Mouse (Mus musculus) embryonic facial prominence, embryonic 15.5 days (tissue): ENCODE data around the gene Sco2. TPM values are rescaled to one million over a fixed set of nuclear protein-coding genes. Genes with fewer than 3 reads are reported as not detected.

ENCODE experiments used
- ATAC-seq: fragments of 200-750 bp; cut with Nextera tagmentation; 2 replicates; pipeline ENCODE4 v1.8.0; 2017; ENCODE audit warnings: low read depth, moderate TSS enrichment; ENCODE audit not compliant: insufficient number of reproducible peaks, low FRiP score, low TSS enrichment
- H3K27ac ChIP-seq: fragments of 300-500 bp; sonication (generic); replicated peaks from 2 replicates; pipeline ENCODE4 v1.5.1; 2015; ENCODE audit warnings: mild to moderate bottlenecking, inconsistent platforms
- H3K27me3 ChIP-seq: fragments of 300-500 bp; sonication (generic); 2 replicates; pipeline ENCODE4 v1.6.1; 2015; ENCODE audit warnings: inconsistent platforms
- H3K36me3 ChIP-seq: fragments of 300-500 bp; sonication (generic); 2 replicates; pipeline ENCODE4 v1.6.1; 2015; ENCODE audit warnings: mild to moderate bottlenecking, inconsistent platforms
- H3K4me1 ChIP-seq: fragments of 300-500 bp; sonication (generic); 2 replicates; pipeline ENCODE4 v1.6.1; 2015; ENCODE audit warnings: inconsistent platforms
- H3K4me2 ChIP-seq: fragments of 300-500 bp; sonication (generic); replicated peaks from 2 replicates; pipeline ENCODE4 v1.6.1; 2015; ENCODE audit warnings: mild to moderate bottlenecking, inconsistent platforms
- H3K4me3 ChIP-seq: fragments of 300-500 bp; sonication (generic); replicated peaks from 2 replicates; pipeline ENCODE4 v1.5.1; 2015; ENCODE audit warnings: mild to moderate bottlenecking, inconsistent platforms
- H3K9ac ChIP-seq: fragments of 300-500 bp; sonication (generic); 2 replicates; pipeline ENCODE4 v1.6.1; 2015; ENCODE audit warnings: inconsistent platforms
- H3K9me3 ChIP-seq: fragments of 300-500 bp; sonication (generic); replicated peaks from 2 replicates; pipeline ENCODE4 v1.6.1; 2016; ENCODE audit warnings: inconsistent platforms
- WGBS: fragments of 180-500 bp; shearing (Covaris S2); methylation state at CpG from one replicate; pipeline ENCODE4 v1.1.7; 2015; 5-methylcytosine and 5-hydroxymethylcytosine counted together
- polyA plus RNA-seq: library from polyadenylated mRNA; unstranded; fragments of >200 nt; fragmentation: Nextera tagmentation; extraction: Ambion mirVana; gene quantifications from 2 replicates; pipeline ENCODE4 v1.2.1, GENCODE M21; 2015

Gene Sco2
- polyA plus RNA-seq, 1 experiment from 2014 or later: 6.9 TPM

DNA sequence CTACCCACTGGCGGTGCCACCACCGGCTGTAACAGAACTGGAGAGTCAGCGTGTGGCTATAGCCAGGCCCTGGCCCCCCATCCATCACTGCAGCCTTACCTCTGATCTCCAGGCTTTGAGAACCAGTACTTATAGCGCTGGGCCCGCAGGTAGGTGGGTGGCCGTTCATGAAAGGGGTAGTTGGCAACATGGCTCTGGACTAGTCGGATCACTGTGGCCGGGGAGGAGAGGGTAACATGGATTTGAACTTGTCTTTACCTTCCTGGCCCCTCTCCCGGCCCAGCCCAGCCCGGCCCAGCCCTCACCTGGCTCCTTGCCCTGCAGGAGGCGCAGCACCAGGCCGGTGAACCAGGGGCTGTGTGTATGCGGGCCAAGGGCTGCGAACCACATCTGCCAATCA is 21.6 kb downstream of the Sco2 start:
- H3K36me3 ChIP-seq: peaks cover 42% of the 10 kb centered on the region
- H3K9ac ChIP-seq: no peak overlapping the region
- no peaks in the 10 kb centered on the region for H3K27me3 ChIP-seq
- WGBS: 94% methylated on average over 14 of the region's 14 CpGs
- H3K9me3 ChIP-seq: no peaks in the 10 kb centered on the region
- peaks cover 17% of the 10 kb centered on the region for H3K4me1 ChIP-seq
- H3K27ac ChIP-seq: no peak overlapping the region
- H3K4me2 ChIP-seq: no peak overlapping the region
- no peak overlapping the region for H3K4me3 ChIP-seq
- no peak for ATAC-seq

DNA sequence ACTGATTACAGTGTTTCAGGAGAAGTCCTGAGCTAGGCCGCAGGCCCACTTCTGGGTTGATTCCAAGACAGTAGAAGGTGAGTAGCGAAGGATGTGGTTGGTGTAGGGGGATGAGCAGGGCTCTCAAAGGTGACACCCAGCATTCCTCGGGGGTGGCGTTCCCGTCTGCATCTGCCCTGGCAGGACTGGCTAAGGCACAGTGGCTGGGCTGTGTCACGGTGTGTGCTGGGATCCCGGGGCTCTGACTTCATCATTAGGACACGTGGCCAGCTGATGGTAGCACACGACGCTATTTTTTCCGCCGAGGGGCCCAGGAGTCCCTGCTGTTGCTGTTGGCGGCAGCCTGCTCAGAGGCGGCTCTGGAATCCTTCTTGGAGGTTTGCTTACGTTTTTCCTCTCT is 22.3 kb downstream of the Sco2 start:
- peaks cover 42% of the 10 kb centered on the region for H3K36me3 ChIP-seq
- H3K9ac ChIP-seq: no peak overlapping the region
- no peak overlapping the region for H3K4me3 ChIP-seq
- no peak overlapping the region for H3K4me2 ChIP-seq
- ATAC-seq: no peak
- H3K27ac ChIP-seq: no peak overlapping the region
- no peaks in the 10 kb centered on the region for H3K9me3 ChIP-seq
- H3K27me3 ChIP-seq: no peaks in the 10 kb centered on the region
- peaks cover 12% of the 10 kb centered on the region for H3K4me1 ChIP-seq
- 89% methylated on average over 15 of the region's 15 CpGs for WGBS

DNA sequence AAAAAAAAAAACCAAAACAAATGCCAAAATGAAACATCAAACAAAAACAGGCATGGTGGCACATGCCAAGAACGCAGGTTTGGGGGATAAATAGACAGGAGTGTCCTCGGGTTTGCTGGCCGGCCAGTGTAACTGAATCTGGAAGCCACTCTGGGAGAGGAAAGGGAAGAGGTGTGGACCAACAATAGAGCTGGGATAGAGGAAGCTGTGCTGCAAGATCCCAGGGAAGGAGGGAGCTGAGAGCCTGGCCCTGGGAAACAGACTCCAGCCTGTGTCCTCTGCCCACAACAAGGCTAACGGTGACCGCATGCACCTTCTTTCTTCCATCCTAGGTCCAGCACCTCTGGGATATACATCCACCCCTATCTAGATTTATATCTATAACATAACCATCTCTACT is 23.2 kb downstream of the Sco2 start:
- Histone ChIP-seq H3K27me3 (no peaks in the 10 kb centered on the region), H3K27ac (no peak overlapping the region), H3K9ac (no peak overlapping the region), H3K4me1 (peaks cover 12% of the 10 kb centered on the region), H3K4me3 (no peak overlapping the region), H3K4me2 (no peak overlapping the region), H3K36me3 (peaks cover 42% of the 10 kb centered on the region), H3K9me3 (no peaks in the 10 kb centered on the region)
- 77% methylated on average over 5 of the region's 5 CpGs for WGBS
- no peak for ATAC-seq

DNA sequence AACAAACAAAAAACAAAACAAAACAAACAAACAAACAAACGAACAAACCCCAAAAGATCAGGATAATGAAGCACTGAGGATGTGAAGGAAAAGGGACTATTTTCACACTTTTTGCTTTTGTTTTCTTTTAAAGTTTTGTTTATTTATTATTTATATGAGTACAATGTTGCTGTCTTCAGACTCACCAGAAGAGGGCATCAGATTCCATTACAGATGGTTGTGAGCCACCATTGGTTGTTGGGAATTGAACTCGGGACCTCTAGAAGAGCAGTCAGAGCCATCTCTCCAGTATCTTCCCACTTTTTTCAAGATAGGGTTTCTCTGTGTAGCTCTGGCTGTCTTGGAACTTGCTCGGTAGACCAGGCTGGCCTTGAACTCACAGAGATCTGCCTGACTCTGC is 30.3 kb downstream of the Sco2 start:
- no peak overlapping the region for H3K4me3 ChIP-seq
- WGBS: 85% methylated on average over 3 of the region's 3 CpGs
- no peak overlapping the region for H3K27ac ChIP-seq
- H3K27me3 ChIP-seq: no peaks in the 10 kb centered on the region
- no peak for ATAC-seq
- no peak overlapping the region for H3K9ac ChIP-seq
- no peaks in the 10 kb centered on the region for H3K36me3 ChIP-seq
- H3K4me1 ChIP-seq: no peaks in the 10 kb centered on the region
- no peaks in the 10 kb centered on the region for H3K9me3 ChIP-seq
- H3K4me2 ChIP-seq: no peak overlapping the region

DNA sequence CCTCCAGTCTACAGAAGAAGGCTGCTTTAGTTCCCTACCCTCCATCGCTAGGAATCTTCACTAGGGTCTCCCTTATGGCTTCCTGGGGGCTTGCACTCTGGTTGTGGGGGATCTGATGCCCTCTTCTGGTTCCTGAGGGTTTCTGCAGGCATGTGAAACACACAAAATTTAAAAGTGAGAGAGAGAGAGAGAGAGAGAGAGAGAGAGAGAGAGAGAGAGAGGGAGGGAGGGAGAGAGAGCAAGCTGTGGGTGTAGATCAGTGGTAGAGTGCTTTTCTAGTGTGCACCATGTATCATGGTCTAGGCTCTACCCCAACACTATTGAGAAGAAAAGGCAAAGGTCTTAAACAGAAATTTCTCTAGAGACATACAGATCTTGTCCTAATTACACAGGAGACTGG is 32.0 kb downstream of the Sco2 start:
- no peaks in the 10 kb centered on the region for H3K27me3 ChIP-seq
- H3K4me1 ChIP-seq: no peaks in the 10 kb centered on the region
- no peaks in the 10 kb centered on the region for H3K36me3 ChIP-seq
- no peak overlapping the region for H3K4me3 ChIP-seq
- H3K27ac ChIP-seq: no peak overlapping the region
- ATAC-seq: no peak
- H3K9ac ChIP-seq: no peak overlapping the region
- WGBS: 25% methylated on average over 1 of the region's 1 CpGs
- H3K4me2 ChIP-seq: no peak overlapping the region
- H3K9me3 ChIP-seq: no peaks in the 10 kb centered on the region

DNA sequence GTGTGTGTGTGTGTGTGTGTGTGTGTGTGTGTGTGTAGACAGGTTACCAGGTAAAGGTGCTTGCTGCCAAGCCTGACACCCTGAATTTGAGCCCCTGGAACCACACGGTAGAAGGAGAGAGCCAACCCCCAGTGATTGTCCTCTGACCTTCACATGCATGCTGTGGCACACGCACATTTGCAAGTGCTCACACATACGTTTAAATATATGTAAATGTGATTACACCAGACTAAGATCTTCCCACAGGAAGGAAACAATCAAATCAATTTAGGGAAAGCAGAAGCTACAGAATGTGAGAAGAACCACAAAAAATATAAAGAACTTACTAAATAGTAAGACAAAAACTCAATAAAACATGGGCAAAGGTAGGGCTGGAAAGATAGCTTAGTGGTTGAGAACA is 33.5 kb downstream of the Sco2 start:
- Histone ChIP-seq H3K4me1 (no peaks in the 10 kb centered on the region), H3K27me3 (no peaks in the 10 kb centered on the region), H3K4me2 (no peak overlapping the region), H3K4me3 (no peak overlapping the region), H3K9ac (no peak overlapping the region), H3K27ac (no peak overlapping the region), H3K36me3 (no peaks in the 10 kb centered on the region), H3K9me3 (no peaks in the 10 kb centered on the region)
- no peak for ATAC-seq
- 72% methylated on average over 3 of the region's 3 CpGs for WGBS

DNA sequence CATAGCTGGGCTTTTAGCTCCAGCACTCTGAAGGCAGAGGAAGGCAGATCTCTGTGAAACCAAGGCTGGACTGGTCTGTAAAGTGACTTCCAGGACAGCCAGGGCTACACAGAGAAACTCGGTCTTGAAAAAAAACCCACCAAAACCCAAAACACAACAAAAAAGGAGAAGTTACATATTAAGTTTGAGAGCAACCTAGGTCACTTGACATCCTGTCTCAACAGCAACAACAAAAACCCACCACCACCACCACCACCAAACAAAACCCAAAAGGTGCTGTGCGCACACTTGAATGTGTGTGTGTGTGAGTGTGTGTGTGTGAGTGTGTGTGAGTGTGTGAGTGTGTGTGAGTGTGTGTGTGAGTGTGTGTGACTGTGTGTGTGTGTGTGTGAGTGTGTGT is 34.0 kb downstream of the Sco2 start:
- Histone ChIP-seq H3K27me3 (no peaks in the 10 kb centered on the region), H3K4me3 (no peak overlapping the region), H3K9me3 (no peaks in the 10 kb centered on the region), H3K36me3 (no peaks in the 10 kb centered on the region), H3K4me1 (no peaks in the 10 kb centered on the region), H3K27ac (no peak overlapping the region), H3K9ac (no peak overlapping the region), H3K4me2 (no peak overlapping the region)
- WGBS: 84% methylated on average over 2 of the region's 2 CpGs
- no peak for ATAC-seq

DNA sequence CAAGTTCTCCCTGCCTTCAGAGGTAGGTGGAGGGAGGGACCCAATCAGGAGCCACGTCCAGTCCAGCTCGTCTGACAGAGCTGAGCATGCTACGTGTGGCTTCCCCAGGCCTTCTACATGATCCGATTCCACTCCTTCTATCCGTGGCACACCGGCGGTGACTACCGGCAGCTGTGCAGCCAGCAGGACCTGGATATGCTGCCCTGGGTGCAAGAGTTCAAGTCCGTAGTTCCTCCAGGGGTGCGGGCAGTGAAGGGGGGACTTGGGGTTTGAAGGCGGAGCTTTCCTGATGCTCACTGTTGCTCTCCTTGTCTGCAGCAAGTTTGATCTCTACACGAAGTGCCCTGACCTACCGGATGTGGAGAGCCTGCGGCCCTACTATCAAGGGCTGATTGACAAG is 37.2 kb downstream of the Sco2 start:
- ATAC-seq: no peak
- no peaks in the 10 kb centered on the region for H3K36me3 ChIP-seq
- no peaks in the 10 kb centered on the region for H3K27me3 ChIP-seq
- H3K9me3 ChIP-seq: no peaks in the 10 kb centered on the region
- WGBS: 84% methylated on average over 14 of the region's 14 CpGs
- no peak overlapping the region for H3K9ac ChIP-seq
- no peaks in the 10 kb centered on the region for H3K4me1 ChIP-seq
- no peak overlapping the region for H3K27ac ChIP-seq
- H3K4me2 ChIP-seq: no peak overlapping the region
- no peak overlapping the region for H3K4me3 ChIP-seq

DNA sequence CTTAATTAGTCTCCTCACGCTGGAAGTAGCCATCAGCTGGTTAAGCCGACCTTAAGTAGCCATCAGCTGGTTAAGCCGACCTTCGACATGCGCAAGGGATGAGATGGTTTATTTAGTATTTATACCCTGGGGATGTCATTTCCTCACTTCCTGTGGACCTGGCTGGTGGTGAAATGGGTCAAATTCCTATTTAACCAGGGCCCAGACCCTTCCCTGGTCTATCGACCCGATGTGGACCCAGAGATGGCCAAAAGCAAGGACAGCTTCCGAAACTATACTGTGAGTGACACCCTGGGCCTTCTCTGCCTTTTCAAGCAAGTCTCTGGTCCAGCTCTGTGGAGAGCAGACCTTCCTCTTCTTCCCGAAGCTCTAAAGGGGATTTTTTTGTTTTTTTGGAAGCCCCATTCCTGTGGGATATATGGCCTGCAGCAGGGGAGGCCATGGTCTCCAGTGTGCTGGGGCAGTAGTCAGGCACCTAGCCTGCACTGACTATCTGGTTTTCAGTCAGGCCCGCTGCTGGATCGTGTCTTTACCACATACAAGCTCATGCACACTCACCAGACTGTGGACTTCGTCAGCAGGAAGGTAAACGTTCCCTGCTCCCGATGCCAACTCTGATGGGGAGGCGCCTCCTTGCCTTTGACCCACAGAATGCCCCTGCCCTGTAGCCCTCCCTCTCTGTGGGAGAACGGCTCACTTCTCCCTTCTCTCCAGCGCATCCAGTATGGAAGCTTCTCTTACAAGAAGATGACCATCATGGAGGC is 38.7 kb downstream of the Sco2 start:
- H3K4me3 ChIP-seq: no peak overlapping the region
- H3K4me1 ChIP-seq: no peaks in the 10 kb centered on the region
- no peak overlapping the region for H3K27ac ChIP-seq
- no peak overlapping the region for H3K9ac ChIP-seq
- H3K4me2 ChIP-seq: no peak overlapping the region
- H3K27me3 ChIP-seq: no peaks in the 10 kb centered on the region
- no peaks in the 10 kb centered on the region for H3K36me3 ChIP-seq
- H3K9me3 ChIP-seq: no peaks in the 10 kb centered on the region
- no peak for ATAC-seq
- 79% methylated on average over 17 of the region's 17 CpGs for WGBS

DNA sequence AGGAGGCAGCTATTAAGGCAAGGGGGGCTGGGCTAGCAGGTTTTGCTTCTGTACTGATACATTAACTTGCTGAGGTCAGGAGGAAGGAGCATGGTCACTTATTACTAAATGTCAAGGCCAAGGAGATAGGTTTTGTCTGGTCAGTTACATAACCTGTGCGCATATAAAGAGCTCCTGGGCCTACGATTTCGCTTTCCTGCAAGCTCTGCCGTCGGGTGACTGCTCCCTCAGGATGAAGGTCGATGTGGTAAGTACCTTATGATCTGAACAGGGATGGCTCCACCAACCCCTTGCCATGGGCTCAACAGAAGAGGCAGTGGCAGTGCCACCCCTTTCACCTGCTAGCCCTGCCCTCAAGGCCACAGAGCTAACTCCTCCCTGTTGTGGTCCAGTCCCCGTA is 39.4 kb downstream of the Sco2 start, which contains the start of gene Miox:
Miox (plus strand) TSS at position 128 of the 400 bp plus-strand sequence.
- ATAC-seq: no peak
- no peak within 1 kb of the TSS for H3K4me2 ChIP-seq
- no peak within 1 kb of the TSS for H3K9ac ChIP-seq
- no peak within 1 kb of the TSS for H3K4me3 ChIP-seq
- no peaks in the 10 kb centered on the region for H3K4me1 ChIP-seq
- H3K27me3 ChIP-seq: no peaks in the 10 kb centered on the region
- no peaks in the 10 kb centered on the region for H3K36me3 ChIP-seq
- 86% methylated on average over 7 of the region's 7 CpGs for WGBS
- H3K9me3 ChIP-seq: no peaks in the 10 kb centered on the region
- no peak within 1 kb of the TSS for H3K27ac ChIP-seq

DNA sequence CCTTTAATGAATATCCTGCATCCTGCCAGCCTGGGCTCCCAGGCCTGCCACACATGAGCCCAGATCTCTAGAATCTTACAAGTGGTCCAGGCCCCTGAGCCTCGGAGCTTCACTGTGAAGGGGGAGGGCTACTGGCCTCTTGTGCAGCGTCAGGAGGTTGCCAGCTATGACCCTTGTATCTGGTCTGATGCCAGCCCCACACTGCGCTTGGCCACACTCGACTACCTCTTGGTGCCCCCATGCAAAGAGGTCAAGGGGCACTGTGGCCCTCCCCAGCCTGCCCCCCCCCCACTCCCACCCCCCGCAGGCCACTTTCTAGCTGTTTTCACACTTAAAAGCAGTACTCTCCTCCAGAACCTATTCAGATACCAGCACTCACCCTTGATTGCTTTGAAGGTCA is 47.2 kb downstream of the Sco2 start:
- ATAC-seq: no peak

DNA sequence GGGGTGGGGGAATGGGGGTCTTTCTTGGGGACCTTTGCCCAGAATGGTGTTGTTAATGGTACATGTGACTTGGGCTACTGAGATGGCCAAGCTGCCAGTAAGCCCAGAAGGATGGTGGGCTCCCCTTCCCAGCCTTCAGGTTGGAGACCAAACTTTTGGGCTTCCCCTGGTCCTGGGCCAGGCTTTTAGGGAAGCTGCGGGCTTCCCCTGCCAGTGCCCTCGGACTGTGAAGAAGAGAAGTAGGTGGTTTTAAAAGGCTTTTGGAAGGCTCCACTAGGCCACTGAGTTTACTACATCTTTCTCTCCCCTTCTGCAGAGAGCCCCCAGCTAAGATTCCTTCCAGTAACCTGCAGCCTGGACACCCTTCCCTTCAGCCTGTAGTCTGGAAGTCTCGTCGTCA is 50.0 kb downstream of the Sco2 start:
- no peak overlapping the region for H3K9ac ChIP-seq
- no peak for ATAC-seq
- 76% methylated on average over 4 of the region's 4 CpGs for WGBS
- no peaks in the 10 kb centered on the region for H3K36me3 ChIP-seq
- peaks cover 9% of the 10 kb centered on the region; the same call in 1 of the 2 replicates for H3K27me3 ChIP-seq
- no peak overlapping the region for H3K4me2 ChIP-seq
- no peaks in the 10 kb centered on the region for H3K9me3 ChIP-seq
- no peak overlapping the region for H3K4me3 ChIP-seq
- no peak overlapping the region for H3K27ac ChIP-seq
- peaks cover 7% of the 10 kb centered on the region for H3K4me1 ChIP-seq

More for the DNA sequence above, 47.2 kb downstream of the Sco2 start:
- Histone ChIP-seq H3K36me3 (no peaks in the 10 kb centered on the region), H3K27me3 (peaks cover 9% of the 10 kb centered on the region; the same call in 1 of the 2 replicates), H3K4me3 (no peak overlapping the region), H3K4me2 (no peak overlapping the region), H3K9me3 (no peaks in the 10 kb centered on the region), H3K27ac (no peak overlapping the region), H3K4me1 (peaks cover 7% of the 10 kb centered on the region), H3K9ac (no peak overlapping the region)
- WGBS: 70% methylated on average over 5 of the region's 5 CpGs
